Mouse (Mus musculus): ENCODE results near the gene Acsm4. TPM values are rescaled to one million over a fixed set of nuclear protein-coding genes. Genes with fewer than 3 reads are reported as not detected.
"Not testable (repeated sequence)": the region's sequence is repeated elsewhere in the genome, so short reads cannot be mapped to it uniquely, and the experiment has no call there.

The Acsm4 gene
- polyA plus RNA-seq, 1 experiment from 2014 or later = not detected

DNA sequence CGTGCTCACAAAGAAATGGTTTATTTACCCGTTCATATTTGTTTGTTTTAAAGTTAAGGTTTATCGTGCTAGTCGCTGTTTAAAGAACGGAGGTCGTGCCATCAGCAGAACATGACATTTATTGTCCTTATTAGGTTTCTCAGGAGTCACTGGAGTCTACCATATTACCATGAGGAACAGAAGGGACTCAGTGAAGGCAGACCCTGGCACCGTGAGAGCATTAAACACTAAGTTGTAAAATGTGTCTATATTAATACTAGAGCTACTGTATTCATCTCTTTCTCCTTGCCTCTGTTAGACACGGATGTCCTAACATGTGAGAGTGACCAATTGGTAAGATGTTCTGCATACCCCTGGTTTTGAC, 31.1 kb downstream of the Acsm4 start:
- peak; percentile 62 for ATAC-seq (ENCODE audit: insufficient number of reproducible peaks, low FRiP score, low TSS enrichment, low read depth)
- H3K36me3 ChIP-seq = peaks cover 26% of the 10 kb centered on the region
- H3K9me3 ChIP-seq = no peaks in the 10 kb centered on the region
- H3K9ac ChIP-seq = peak overlapping the region; percentile 82; the same call in 1 of the 2 replicates
- no peaks in the 10 kb centered on the region for H3K27me3 ChIP-seq
- H3K27ac ChIP-seq = peak overlapping the region; percentile 79; the same call in 1 of the 2 replicates
- peak overlapping the region; percentile 64 for H3K4me2 ChIP-seq
- peaks cover 8% of the 10 kb centered on the region for H3K4me1 ChIP-seq
- H3K4me3 ChIP-seq = peak overlapping the region; percentile 93
- WGBS = 10% methylated on average over 8 of the region's 8 CpGs

DNA sequence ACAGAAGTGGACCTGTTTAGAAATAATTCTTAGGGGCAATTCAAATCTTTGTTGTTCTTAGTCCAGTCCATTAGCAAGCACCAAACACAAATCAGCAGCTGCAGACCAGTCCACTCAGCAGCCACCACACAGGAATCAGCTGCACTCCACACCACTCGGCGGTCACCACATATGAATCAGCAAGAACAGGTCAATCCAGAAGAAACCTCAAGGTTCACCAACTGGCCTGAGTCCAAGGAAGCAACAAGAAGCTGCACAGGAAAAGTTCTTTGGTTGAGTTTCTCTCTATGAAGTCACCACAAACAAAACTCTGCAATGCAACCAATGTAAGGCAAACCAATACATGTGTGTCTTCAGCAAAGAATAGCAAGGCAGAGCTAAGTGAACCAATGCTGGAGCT, 37.8 kb downstream of the Acsm4 start:
- no peak overlapping the region for H3K9ac ChIP-seq
- no peaks in the 10 kb centered on the region for H3K36me3 ChIP-seq
- H3K4me1 ChIP-seq = no peaks in the 10 kb centered on the region
- no peak overlapping the region for H3K4me3 ChIP-seq
- no peak overlapping the region for H3K4me2 ChIP-seq
- no peak for ATAC-seq (ENCODE audit: insufficient number of reproducible peaks, low FRiP score, low TSS enrichment, low read depth)
- 91% methylated on average over 2 of the region's 2 CpGs for WGBS
- H3K9me3 ChIP-seq = no peaks in the 10 kb centered on the region
- no peak overlapping the region for H3K27ac ChIP-seq
- no peaks in the 10 kb centered on the region for H3K27me3 ChIP-seq

DNA sequence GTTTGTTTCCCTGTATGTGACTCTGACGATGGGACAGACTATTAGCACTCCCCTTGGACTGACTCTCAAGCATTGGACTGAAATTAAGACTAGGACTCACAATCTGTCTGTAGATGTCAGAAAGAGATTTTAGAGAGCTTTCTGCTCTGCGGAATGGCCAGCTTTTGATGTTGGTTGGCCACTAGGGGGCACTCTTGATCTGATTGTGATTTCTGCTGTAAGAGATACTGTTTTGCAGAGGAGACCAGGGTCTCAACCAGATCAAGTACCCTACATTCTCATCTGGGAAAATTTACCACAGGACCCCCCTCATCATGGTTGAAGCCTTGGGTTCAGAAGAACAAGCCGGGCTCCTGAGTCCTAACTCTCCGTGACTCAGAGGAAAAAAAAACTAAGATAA, 41.4 kb downstream of the Acsm4 start:
- WGBS = 79% methylated on average over 4 of the region's 4 CpGs
- H3K27me3 ChIP-seq; H3K9me3 ChIP-seq; ATAC-seq (ENCODE audit: insufficient number of reproducible peaks, low FRiP score, low TSS enrichment, low read depth); H3K4me2 ChIP-seq; H3K4me1 ChIP-seq; H3K27ac ChIP-seq; H3K36me3 ChIP-seq; H3K4me3 ChIP-seq; H3K9ac ChIP-seq: not testable (repeated sequence)

DNA sequence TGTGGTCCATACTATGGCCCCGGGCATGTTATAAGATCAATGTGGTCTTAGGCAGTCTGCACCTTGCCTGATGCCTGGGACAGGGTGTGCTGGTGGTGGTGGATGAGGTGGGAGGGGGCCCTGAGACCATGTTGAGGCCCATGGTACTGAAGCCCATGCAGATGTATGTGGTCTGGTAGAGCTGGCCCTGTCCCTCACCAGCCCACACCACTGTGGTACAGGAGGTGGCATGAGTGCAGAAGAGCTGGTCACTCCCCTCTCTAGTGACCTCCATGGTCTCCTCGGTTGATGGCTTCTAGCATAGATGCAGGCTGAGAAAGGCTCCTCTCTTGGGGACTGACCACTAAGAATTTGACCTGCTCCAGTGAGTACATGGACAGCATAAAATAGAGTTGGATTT, 49.1 kb downstream of the Acsm4 start:
- no peaks in the 10 kb centered on the region for H3K9me3 ChIP-seq
- 78% methylated on average over 2 of the region's 2 CpGs for WGBS
- 0 out of 2 replicates have a peak, but pooled peaks have one; percentile 30 for ATAC-seq (ENCODE audit: insufficient number of reproducible peaks, low FRiP score, low TSS enrichment, low read depth)

DNA sequence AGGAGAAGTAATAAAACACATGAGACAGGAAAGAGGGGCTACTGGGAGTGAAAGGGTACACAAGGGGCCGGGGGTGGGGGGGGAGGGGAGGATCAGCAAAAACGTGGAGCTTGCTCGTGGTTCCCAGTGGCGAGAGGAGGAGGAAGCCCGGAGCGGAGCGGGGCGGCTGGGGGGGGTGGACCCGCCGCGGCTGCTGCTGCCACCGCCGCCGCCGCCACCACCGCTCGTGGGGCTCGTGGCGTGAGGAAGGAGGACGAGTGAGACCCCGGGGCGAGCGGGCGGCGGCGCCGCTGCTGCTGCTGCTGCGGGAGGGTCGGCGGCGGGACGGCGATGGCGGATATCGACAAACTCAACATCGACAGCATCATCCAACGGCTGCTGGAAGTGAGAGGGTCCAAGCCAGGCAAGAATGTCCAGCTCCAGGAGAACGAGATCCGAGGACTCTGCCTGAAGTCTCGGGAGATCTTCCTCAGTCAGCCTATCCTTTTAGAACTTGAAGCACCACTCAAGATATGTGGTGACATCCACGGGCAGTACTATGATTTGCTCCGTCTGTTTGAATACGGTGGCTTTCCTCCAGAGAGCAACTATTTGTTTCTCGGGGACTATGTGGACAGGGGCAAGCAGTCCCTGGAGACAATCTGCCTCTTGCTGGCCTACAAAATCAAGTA, 50.1 kb downstream of the Acsm4 start:
- H3K36me3 ChIP-seq; H3K27ac ChIP-seq; H3K4me1 ChIP-seq; ATAC-seq (ENCODE audit: insufficient number of reproducible peaks, low FRiP score, low TSS enrichment, low read depth); H3K9me3 ChIP-seq; H3K27me3 ChIP-seq; H3K9ac ChIP-seq: not testable (repeated sequence)
- Histone ChIP-seq H3K4me2 (peak overlapping the region; percentile 41), H3K4me3 (peak overlapping the region; percentile 34)
- 2% methylated on average over 28 of the region's 44 CpGs for WGBS

More for the DNA sequence above, 49.1 kb downstream of the Acsm4 start:
- Histone ChIP-seq H3K27ac (no peak overlapping the region), H3K36me3 (no peaks in the 10 kb centered on the region), H3K9ac (no peak overlapping the region), H3K4me2 (no peak overlapping the region), H3K4me1 (no peaks in the 10 kb centered on the region), H3K4me3 (no peak overlapping the region), H3K27me3 (no peaks in the 10 kb centered on the region)

DNA sequence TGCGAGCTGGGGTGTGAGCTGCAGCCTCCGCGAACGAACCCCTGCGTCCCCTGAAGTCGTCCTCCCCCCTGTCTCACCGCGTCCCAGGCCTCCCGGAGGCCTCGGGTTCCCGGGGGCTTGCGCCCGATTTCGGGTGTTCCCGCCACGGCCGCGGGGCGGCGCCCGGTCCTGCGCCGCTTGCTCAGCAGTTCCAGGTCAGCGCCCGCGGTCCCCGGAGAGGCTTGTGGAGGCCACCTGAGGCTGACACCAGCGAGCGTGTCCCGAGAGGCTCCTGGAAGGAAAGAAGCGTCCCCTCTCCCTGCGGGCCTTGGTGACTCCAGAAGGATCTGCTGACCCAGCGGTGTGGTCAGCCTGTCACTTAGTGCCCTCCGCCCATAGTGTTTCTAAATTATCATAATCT, 54.5 kb downstream of the Acsm4 start:
- Histone ChIP-seq H3K9ac (no peak overlapping the region), H3K4me3 (0 out of 2 replicates have a peak overlapping the region, but pooled peaks have one; percentile 18), H3K27me3 (no peaks in the 10 kb centered on the region), H3K9me3 (no peaks in the 10 kb centered on the region), H3K27ac (no peak overlapping the region), H3K4me1 (peaks cover 4% of the 10 kb centered on the region; the same call in 1 of the 2 replicates), H3K36me3 (no peaks in the 10 kb centered on the region), H3K4me2 (peak overlapping the region; percentile 33)
- ATAC-seq (ENCODE audit: insufficient number of reproducible peaks, low FRiP score, low TSS enrichment, low read depth) = no peak
- WGBS = 7% methylated on average over 33 of the region's 34 CpGs

DNA sequence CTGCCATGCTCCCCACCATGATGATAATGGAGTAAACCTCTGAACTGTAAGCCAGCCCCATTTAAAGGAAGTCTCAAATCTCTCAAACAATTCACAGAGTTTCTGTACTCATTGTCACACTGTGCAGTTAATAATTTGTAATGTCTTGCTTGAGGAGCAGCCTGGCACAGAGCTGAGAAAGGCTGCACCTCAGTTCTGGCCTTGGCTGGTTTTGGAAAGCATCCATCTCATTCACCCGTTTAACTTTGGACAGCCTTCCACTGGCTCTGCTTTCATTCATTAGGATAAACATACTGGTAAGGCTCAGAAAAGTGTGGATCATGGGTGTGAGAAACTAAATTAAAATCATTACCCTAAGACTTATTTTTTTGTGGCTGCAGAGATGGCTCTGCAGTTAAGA, 56.0 kb downstream of the Acsm4 start:
- H3K4me1 ChIP-seq = peaks cover 4% of the 10 kb centered on the region; the same call in 1 of the 2 replicates
- H3K9ac ChIP-seq = no peak overlapping the region
- H3K4me2 ChIP-seq = no peak overlapping the region
- no peaks in the 10 kb centered on the region for H3K36me3 ChIP-seq
- H3K27me3 ChIP-seq = no peaks in the 10 kb centered on the region
- no peak overlapping the region for H3K4me3 ChIP-seq
- no peaks in the 10 kb centered on the region for H3K9me3 ChIP-seq
- H3K27ac ChIP-seq = no peak overlapping the region
- ATAC-seq (ENCODE audit: insufficient number of reproducible peaks, low FRiP score, low TSS enrichment, low read depth) = no peak
- 58% methylated on average over 1 of the region's 1 CpGs for WGBS

DNA sequence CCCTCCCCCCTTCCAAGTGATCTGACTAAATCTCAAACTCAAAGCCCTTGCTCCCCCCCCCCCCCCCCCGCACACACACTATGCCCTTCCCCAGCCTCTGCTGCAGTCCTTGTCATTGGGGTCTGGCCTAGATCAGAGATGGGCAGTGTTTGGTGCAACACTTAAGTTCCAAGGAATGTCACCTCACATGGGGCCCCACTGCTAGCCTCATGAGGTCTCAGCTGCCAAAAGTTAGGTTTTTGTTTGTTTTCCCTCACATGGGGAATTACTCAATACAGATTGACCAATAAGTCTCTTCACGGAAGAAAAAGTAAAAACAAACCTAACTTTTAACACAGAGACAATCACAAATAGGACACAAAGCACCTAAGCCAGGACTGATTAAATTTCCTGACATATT, 58.9 kb downstream of the Acsm4 start:
- Histone ChIP-seq H3K27me3 (no peaks in the 10 kb centered on the region), H3K4me3 (no peak overlapping the region), H3K36me3 (no peaks in the 10 kb centered on the region), H3K9ac (no peak overlapping the region), H3K27ac (no peak overlapping the region), H3K4me2 (no peak overlapping the region), H3K9me3 (no peaks in the 10 kb centered on the region), H3K4me1 (peaks cover 4% of the 10 kb centered on the region; the same call in 1 of the 2 replicates)
- 77% methylated on average over 1 of the region's 2 CpGs for WGBS
- ATAC-seq (ENCODE audit: insufficient number of reproducible peaks, low FRiP score, low TSS enrichment, low read depth) = no peak

DNA sequence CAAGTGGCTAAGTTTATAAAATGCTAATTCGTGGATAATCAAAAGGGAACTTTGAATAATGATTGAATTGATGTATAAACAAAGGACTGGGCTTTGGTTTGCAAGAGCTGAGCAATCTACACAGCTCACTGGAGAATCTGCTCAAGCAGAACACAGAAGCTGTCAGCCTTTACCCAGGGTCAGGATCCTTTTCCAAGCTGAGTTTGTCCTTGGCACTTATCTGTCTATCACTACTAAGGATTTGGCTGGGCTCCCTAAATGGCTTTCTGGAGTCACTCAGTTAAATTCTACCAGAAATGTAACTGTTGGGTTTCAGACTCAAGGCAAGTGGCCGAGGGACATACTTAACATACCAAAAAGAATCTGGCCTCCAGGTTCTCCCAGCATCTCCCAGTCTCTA, 60.1 kb downstream of the Acsm4 start:
- Histone ChIP-seq H3K4me3 (no peak overlapping the region), H3K36me3 (no peaks in the 10 kb centered on the region), H3K27ac (no peak overlapping the region), H3K4me1 (no peaks in the 10 kb centered on the region), H3K27me3 (no peaks in the 10 kb centered on the region), H3K9me3 (no peaks in the 10 kb centered on the region), H3K4me2 (no peak overlapping the region), H3K9ac (no peak overlapping the region)
- WGBS = 55% methylated on average over 2 of the region's 2 CpGs
- ATAC-seq (ENCODE audit: insufficient number of reproducible peaks, low FRiP score, low TSS enrichment, low read depth) = no peak

DNA sequence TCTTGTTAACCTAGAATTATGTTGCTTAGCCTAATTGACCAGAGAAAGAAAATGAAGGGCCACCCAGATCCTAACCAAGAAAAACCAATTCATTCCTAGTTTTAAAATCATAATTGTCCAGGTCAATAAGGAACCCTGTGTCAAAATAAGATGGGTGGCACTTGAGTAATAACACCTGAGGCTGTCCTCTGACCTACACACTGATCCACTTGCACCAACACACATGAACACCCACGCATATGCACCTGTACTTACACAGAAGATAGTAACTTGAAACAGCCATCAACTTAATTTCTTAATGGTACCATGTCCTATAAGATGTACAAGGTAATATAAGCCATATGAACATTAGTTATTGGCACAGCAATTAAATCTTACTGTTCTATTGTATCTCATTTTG, 63.9 kb downstream of the Acsm4 start:
- H3K4me2 ChIP-seq = no peak overlapping the region
- no peaks in the 10 kb centered on the region for H3K36me3 ChIP-seq
- 82% methylated on average over 1 of the region's 1 CpGs for WGBS
- H3K9me3 ChIP-seq = no peaks in the 10 kb centered on the region
- H3K4me1 ChIP-seq = no peaks in the 10 kb centered on the region
- no peak overlapping the region for H3K4me3 ChIP-seq
- no peaks in the 10 kb centered on the region for H3K27me3 ChIP-seq
- ATAC-seq (ENCODE audit: insufficient number of reproducible peaks, low FRiP score, low TSS enrichment, low read depth) = no peak
- H3K9ac ChIP-seq = no peak overlapping the region
- no peak overlapping the region for H3K27ac ChIP-seq

DNA sequence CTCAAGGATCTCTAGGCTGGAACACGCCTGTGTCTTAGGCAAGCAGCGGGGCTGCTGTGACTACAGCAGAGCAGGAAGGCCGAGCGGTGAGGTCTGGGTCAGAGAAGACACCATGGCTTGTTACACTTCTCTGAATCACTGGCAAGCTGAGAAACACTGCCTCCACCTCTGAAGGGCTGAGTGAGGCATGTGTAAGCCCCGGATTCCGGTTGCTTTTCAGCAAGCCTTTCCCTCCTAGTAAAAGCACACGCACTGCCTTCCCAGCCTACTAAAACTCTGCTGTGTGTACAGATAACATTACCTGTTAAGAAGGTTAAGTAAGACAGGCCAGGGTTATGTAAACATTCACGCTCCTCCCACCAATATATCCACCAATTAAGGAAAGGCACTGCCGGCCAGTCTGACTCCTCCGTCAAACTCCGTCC, 70.7 kb downstream of the Acsm4 start, which contains the start of gene Acsm3:
Gene Acsm3, plus strand, starts transcription at position 397 of the 425 bp plus-strand sequence.
- H3K4me2 ChIP-seq = no peak within 1 kb of the TSS
- WGBS = 46% methylated on average over 11 of the region's 11 CpGs
- no peak within 1 kb of the TSS for H3K4me3 ChIP-seq
- no peaks in the 10 kb centered on the region for H3K27me3 ChIP-seq
- no peaks in the 10 kb centered on the region for H3K4me1 ChIP-seq
- H3K36me3 ChIP-seq = no peaks in the 10 kb centered on the region
- H3K9me3 ChIP-seq = no peaks in the 10 kb centered on the region
- no peak within 1 kb of the TSS for H3K27ac ChIP-seq
- no peak for ATAC-seq (ENCODE audit: insufficient number of reproducible peaks, low FRiP score, low TSS enrichment, low read depth)
- H3K9ac ChIP-seq = no peak within 1 kb of the TSS

DNA sequence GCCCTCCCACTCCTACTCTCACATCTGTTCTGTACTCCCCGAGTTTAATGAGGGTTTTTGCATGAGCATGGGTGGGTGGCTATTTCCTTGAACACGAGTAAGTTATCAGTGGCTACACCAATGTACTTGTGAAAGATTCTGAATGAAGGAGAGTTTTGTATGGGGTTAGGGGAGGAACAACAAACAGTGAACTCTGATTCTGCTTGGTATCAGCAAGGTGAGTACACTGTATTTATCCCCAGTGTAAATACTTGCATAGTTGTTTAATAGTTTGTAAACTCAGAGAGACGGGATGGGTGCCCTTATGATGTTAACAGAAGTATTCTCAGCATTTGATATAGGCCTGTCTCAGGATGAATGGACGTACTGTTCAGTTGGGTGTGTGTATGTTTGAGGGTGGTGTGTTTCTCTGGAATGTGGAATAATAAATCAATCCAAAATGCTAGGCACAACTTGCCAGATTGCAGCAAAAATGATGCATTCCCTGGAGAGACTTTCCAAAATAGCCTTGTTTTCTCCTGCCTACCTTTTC, 72.4 kb downstream of the Acsm4 start:
- H3K27me3 ChIP-seq = no peaks in the 10 kb centered on the region
- H3K4me1 ChIP-seq = no peaks in the 10 kb centered on the region
- no peak overlapping the region for H3K4me3 ChIP-seq
- H3K27ac ChIP-seq = no peak overlapping the region
- no peak overlapping the region for H3K9ac ChIP-seq
- H3K36me3 ChIP-seq = no peaks in the 10 kb centered on the region
- no peak overlapping the region for H3K4me2 ChIP-seq
- 27% methylated on average over 4 of the region's 4 CpGs for WGBS
- ATAC-seq (ENCODE audit: insufficient number of reproducible peaks, low FRiP score, low TSS enrichment, low read depth) = no peak
- no peaks in the 10 kb centered on the region for H3K9me3 ChIP-seq
